Mouse (Mus musculus): ENCODE measurements around the gene C3.
A peak's percentile ranks its signal among the peaks of the same experiment; 100 is the strongest.

Gene C3

DNA sequence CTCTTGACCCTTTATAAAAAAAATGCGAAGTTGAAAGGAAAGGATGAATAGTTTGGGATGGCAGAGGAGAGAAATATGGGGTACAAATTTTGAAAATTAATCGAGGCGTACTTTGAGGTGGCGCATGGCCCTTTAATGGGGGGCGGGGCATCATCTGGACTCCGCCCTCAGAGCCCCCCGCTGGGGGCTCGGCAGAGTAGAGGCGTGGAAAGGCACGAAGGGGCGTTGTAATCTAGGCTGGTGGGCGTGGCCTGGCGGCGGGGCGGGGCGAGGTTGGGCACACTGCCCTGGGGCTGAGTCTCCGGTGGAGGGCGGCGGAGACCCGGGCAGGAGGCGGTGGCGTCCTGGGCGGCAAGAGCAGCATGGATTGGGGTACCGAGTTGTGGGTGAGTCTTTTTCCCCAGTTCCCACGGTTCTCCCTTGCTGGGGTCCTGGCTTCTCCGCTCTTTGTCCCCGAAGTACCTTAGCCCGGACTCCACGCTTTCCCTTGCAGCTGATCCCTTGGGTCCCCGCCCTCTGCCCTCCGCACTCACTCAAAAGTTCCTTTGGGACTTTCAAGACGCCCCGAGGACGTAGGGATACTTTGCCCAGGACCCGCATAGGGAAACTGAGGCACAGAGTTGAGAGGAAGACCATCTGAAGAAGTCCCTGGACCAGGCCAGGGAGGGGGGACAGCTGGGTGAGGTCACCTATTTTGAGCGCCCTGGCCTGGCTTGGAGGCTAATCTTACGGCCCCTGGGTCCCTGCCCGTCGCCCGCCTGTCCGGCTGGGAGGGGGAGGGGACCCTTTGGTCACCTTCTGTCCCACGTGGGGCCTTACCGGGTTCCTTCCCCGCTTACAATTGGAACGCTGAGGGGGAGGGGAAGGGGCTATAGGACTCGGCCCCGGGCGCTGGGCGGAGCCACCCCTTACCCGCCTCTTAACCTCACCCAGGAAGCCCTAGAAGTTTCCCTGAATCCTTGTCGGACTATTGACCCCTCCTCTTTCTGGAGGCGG lies 21.5 kb upstream of the C3 start, which contains the start of gene Trip10:
Gene Trip10, plus strand, starts transcription at position 270 of the 996 bp plus-strand sequence.
- peak; percentile 92 for DNase-seq

DNA sequence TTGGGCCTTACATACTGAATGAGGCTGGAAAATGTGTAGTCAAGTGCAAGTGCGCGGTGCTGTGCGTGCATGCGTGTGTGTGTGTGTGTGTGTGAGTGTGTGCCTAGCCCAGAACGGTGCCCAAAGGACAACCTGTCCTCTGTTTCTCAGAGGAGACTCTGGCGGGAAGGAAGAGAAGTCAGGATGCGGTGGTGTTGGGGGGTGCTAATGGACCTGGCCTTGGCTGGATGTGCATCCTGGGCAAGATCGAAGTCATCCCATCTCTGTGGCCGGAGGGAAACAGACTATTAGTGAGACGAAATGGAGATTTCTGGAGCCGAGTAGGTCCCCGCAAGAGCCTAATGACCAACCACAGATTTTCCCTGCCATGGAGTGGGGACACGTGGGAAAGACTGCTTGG lies 20.8 kb upstream of the C3 start:
- DNase-seq, result no peak

DNA sequence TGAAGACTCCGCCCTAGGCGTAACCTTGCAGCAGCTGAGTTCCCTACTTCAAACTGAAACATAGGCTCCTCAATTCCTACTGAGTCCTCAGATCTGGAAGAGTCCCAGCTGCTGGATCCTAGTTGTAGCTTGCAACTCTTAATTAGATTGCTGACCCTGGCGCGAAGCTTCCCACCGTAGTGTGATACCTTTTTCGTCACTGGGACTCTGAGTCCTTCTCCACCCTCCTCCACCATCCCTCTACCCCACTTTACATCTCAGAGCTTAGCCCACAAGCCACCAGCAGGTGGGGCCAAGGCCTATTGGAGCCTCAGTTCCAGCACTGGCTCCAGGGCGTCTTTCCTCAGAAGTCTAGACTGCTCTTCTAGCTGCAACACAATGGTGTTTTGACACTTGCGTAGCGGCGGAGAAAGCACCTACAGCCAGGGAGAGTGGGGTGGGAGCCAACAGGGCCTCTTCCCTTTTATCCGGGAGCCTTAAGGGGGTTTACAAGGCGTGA lies 20.3 kb upstream of the C3 start, which contains the start of gene Gpr108:
Gene Gpr108, minus strand, starts transcription at position 246 of the 499 bp plus-strand sequence.
- DNase-seq, result peak; percentile 91

DNA sequence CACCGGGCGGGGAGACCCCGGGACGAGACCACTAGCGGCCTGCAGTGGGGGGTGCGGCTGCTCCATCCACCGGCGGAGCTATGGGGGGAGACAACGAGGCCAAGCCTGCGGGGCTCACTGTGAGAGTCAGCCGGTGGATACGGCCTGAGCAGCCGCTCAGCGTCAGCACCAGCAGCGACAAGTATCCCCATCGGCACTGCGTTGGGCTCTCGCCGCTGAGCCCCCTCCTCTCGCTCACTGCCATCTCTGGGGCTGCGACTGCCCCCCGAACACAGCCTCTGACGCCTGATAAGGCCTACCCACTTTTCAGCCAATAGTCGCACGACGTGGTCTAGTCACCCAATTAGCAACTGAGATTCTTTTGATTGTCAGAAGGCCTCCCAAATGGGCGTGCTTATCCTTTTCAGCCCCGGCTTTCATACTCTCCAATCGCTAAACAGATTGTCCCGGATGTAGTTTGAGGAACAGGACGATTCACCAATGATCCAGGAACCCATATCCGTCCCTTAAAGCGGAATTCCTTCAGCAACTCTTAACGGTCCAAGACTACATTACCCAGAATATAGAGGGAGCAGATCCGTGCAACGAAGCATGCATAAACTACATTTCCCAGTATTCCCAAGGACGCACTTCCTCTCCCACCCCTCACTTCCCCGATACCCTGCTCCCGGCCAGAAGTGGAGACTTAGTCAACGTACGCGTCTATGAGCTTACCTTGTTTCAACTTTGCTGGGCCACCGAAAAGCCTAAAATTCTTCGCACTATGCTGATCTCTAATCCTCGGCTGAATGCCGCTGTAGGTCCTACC lies 19.7 kb upstream of the C3 start:
- DNase-seq, result peak; percentile 99

DNA sequence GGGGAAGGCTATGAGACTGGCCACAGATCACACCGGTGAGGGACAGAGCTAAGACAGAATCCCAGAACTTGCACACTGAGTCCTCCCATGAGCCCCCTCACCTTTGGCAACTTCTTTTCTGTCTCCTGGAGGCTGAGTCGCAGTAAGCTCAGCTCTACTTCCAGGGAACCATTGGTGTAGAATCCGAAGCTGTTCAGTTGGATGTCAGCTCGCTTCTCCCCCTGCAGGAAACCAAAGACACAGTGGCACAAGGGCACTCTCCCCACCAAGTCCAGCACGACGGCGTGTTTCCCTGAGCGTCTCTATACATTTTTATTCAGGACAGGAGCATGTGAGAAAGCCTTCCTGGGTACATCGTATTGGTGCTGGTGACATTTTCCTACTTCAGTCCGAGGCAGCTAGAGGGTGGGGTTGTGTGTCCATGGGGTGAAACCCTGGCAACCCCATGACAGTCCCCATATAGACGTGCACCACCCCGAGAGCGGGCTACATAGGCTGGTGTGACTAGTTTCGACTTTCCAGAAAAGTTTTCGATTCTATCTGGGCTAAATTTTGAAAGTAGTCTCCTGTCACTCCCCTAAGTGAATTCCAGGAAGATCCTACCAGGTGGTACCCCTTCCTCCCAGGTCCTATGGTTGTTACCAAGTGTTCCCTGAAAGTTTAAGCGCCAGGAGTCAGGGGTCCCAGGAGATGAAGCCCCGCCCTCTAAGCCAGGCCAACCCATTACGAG lies 18.9 kb upstream of the C3 start:
- DNase-seq, result no peak

GRCm38 (mm10) chr17:57245311-57245929 lies 17.5 kb upstream of the C3 start:
- no peak for DNase-seq

DNA sequence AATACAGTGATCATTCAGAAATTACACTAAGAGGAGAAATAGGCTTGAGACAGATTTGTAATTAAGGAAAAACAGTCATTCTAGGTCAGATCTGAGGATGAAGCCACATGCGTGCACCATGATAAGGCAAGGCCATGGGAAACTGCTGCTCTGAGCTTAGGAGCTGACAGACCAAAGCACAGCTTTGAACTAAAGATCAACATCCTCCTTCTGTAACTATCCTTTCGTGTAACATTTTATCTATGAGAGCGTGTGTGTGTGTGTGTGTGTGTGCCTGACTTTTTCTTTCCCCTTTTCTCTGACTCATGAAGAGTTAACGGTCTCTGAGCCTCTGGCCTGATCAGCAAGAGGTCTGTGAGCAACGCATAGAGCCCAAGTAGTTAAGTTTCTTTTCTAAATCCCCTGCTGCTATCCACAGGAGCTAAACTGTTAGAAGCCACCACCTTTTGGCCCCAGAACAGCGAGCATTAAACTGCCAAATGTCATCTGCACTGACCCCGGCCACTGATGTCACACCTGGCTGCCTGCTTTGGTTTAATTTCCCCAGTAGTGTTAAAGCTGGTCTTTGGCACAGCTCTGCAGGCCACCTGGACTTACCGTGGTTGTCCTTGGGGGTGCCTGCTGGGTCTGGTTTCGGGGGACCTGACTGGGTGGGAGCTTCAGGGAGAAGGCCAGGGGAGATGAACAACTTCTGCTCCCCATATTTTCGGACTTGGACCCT lies 15.9 kb upstream of the C3 start:
- no peak for DNase-seq

- no peak for DNase-seq
Observed at GRCm38 (mm10) chr17:57237181-57237580, 9.2 kb upstream of the C3 start.

DNA sequence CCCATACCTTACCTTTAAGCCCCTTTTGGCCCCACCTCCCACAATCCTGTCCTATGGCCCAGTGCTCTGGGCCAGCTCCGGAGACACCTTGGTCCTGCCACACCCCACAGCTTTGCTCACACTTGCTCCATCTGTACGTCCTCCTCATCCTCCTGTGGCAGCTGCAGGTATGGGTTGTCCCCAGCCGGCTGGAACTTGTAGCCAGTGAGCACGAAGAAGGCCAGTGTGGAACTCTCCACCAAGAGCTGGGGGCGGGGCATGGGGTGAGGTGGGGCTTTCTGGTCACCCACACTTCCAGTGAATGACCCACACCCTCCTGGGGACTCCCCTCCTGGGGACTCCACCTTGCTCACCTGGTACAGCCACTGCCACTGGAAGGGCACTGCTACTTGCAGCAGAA lies 7.9 kb upstream of the C3 start:
- DNase-seq, result no peak

GRCm38 (mm10) chr17:57234254-57234928 lies 6.5 kb upstream of the C3 start:
- DNase-seq, result peak; percentile 73

GRCm38 (mm10) chr17:57233038-57233437 lies 5.1 kb upstream of the C3 start:
- peak; percentile 89 for DNase-seq

DNA sequence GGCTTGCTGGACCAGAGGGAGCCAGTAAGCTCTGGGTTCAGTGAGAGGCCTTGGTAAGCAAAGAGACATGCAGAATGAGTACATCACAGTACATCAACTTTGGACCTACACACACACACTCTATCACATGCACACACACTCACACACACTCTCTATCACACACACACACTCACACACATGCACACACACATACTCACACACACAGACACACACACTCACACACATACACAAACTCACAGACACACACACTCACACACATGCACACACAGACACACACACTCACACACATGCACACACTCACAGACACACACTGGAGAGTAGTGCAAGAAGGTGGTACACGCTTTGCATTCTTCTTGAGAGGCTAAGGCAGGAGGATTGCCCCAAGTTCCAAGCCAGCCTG lies 4.3 kb upstream of the C3 start:
- no peak for DNase-seq

- DNase-seq, result no peak
Observed at GRCm38 (mm10) chr17:57231321-57231771, 3.4 kb upstream of the C3 start.

- DNase-seq, result peak; percentile 61
Observed at GRCm38 (mm10) chr17:57230728-57231125, 2.8 kb upstream of the C3 start.

DNA sequence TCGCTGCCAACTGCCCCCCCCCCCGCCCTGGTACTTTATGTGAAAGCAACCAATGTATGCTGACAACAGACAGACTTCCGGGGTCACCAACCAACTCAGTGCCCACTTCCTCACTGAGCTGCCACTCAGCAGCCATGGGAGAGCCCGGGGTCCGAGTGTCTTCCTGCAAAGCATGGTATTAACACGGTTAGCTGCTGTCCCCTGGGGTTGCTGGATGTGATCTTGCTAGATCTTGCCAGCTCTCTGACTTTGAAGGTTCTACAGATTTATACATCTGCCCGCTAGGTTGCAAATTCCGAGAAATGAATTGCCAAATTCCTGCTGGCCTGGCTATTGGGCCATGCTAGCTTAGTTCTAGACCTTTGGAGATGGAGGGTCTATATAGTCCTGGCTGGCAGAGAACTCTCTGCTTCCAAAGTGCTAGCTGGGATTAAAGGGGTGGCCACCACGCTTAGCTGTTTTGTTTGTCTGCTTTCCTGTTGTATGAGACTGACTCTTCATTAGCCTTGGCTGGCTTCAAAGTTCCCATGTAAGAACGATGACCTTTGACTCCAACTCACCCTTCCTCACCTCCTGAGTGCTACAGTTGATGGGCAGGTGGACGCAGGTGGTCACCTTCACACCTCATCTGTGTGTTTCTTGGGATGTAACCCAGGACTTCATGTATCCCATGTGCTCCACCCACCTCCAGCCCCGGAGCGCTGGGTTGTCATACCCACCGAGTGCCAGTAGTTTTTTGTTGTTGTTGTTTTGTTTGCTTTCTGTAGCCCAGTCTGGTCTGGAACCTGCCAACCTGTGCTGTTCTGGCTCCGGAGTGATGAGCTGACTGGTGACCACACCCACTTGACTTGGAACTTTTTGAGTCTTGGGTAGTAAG lies 2.2 kb upstream of the C3 start:
- no peak for DNase-seq

DNA sequence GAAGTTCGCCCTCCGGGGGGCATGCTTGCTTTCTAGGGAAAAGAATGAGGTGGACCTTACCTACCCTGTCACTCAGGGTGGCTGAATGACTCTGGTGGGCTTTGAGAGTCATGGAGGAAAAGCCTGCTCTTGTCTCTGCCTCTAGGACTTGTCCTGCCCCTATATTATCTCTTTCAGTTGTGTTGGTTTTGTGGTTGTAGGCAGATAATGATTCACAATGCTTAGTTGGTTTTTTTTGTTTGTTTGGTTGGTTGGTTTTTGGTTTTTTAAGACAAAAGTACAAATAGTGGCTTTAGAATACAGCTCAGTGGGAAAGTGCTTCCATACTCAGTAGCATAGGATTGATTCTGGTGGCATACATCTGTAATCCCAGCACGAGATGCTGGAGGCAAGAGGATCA lies 937 bp upstream of the C3 start:
- DNase-seq, result no peak

DNA sequence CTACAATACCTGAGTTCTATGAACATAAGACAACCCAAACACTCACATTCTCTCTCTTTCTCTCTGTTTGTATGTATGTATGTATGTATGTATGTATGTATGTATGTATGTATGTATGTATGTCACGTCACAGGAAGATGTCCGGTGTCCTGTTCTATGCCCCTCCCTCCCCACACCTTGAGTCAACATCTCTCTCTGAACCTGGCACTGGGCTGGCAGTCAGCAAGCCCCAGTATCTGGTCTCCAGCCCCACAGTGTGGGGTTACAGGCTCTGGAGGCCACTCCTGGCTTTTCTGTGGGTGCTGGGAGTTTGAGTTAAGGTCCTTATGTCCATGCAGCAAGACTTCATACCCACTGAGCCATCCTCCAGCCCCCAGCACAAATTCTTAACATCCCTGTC lies 468 bp downstream of the C3 start:
- no peak for DNase-seq

GRCm38 (mm10) chr17:57223313-57223712 lies 4.6 kb downstream of the C3 start:
- no peak for DNase-seq

- DNase-seq, result no peak
Observed at GRCm38 (mm10) chr17:57221911-57222310, 6.0 kb downstream of the C3 start.

DNA sequence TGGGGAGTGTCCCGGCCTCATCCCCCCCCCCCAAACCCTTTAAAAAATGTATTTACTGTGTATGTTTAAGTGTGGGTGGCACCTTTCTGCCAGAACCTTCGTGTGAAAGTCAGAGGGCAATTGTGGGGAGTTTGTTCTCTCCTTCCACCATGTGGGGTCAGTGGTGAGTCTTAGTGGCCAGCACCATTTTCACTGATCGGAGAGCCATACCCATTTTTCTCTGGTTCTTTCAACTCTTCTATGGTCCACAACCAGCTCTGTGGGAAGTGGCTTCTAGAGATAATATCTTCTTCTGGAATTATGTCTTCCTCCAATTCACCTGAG lies 8.1 kb downstream of the C3 start:
- peak; percentile 49 for DNase-seq
